Comparison of ENCODE assay signal across 7 mouse cellular contexts in genomic region chr9:65460732-65461442, GRCm38 (mm10). TPM values are rescaled to one million over a fixed set of nuclear protein-coding genes. Genes with fewer than 3 reads are reported as not detected.
DNase-seq lines count a peak whose midpoint lies in the region; ATAC-seq lines count a peak whose summit lies in the region.

Gene Spg21 (plus strand): TSS chr9:65460947.

- H3K9me3 ChIP-seq in intestine, embryonic 15.5 days, result no peaks in the 10 kb centered on the region
- H3K9me3 ChIP-seq in midbrain, embryonic 10.5 days (replicated peaks), result no peaks in the 10 kb centered on the region

- intact Hi-C loops in gastrocnemius, postnatal 36 days (cut with DNase I), result no loop called here
- intact Hi-C loops in left cerebral cortex, postnatal 25 days (cut with DNase I), result no loop called here

- peaks cover 7% of the 10 kb centered on the region for H3K4me1 ChIP-seq in intestine, embryonic 15.5 days (replicated peaks)
- H3K4me1 ChIP-seq in midbrain, embryonic 10.5 days, result peaks cover 22% of the 10 kb centered on the region

- H3K36me3 ChIP-seq in intestine, embryonic 15.5 days, result 0 out of 2 replicates have a peak, but pooled peaks cover 3% of the 10 kb centered on the region
- peaks cover 17% of the 10 kb centered on the region for H3K36me3 ChIP-seq in midbrain, embryonic 10.5 days

- peak within 1 kb of the TSS; percentile 80 for H3K27ac ChIP-seq in intestine, embryonic 15.5 days
- peak within 1 kb of the TSS; percentile 91 for H3K27ac ChIP-seq in midbrain, embryonic 10.5 days (replicated peaks)

- H3K27me3 ChIP-seq in intestine, embryonic 15.5 days (replicated peaks), result no peaks in the 10 kb centered on the region
- H3K27me3 ChIP-seq in midbrain, embryonic 10.5 days (ENCODE audit: low read depth, poor library complexity, severe bottlenecking), result no peaks in the 10 kb centered on the region

- under 1% methylated on average over 53 of the region's 53 CpGs for WGBS in intestine, embryonic 15.5 days
- WGBS in midbrain, embryonic 10.5 days, result under 1% methylated on average over 53 of the region's 53 CpGs

- ATAC-seq in intestine, embryonic 15.5 days, result peak; percentile 98

- H3K9ac ChIP-seq in intestine, embryonic 15.5 days, result peak within 1 kb of the TSS; percentile 80

- peak within 1 kb of the TSS; percentile 83 for H3K4me3 ChIP-seq in intestine, embryonic 15.5 days (replicated peaks)
- H3K4me3 ChIP-seq in midbrain, embryonic 10.5 days, result peak within 1 kb of the TSS; percentile 94

- DNase-seq in adrenal gland, adult 18-20 months (ENCODE audit: low spot score in 2 of 2), result peak; percentile 97 to 98
- DNase-seq in embryo, embryonic 11 days, result peak; percentile 97
- DNase-seq in gastrocnemius, postnatal 36 days, result peak; percentile 94 to 95
- peak; percentile 93 to 95 for DNase-seq in left cerebral cortex, postnatal 25 days (ENCODE audit: low spot score in 2 of 2)
- DNase-seq in midbrain, embryonic 10.5 days (ENCODE audit: low spot score), result peak; percentile 98
- DNase-seq in right cerebral cortex, postnatal 4 days, result peak; percentile 95

- peak within 1 kb of the TSS; percentile 69 for H3K4me2 ChIP-seq in intestine, embryonic 15.5 days (replicated peaks)

RNA-seq across cellular contexts. Expression of gene Spg21, which starts in this region (rescaled TPM):
- total RNA-seq in adrenal gland, adult 18-20 months (2021), result 10 to 100 TPM; 53.2 to 64.3 TPM
- 1 to 10 TPM; 7.9 to 8.8 TPM for total RNA-seq in gastrocnemius, postnatal 36 days (2021)
- 90.2 and 102 TPM in 2 replicates for polyA plus RNA-seq in intestine, embryonic 15.5 days (2015; fragmentation: Nextera tagmentation; extraction: Ambion mirVana)
- total RNA-seq in left cerebral cortex, postnatal 25 days (2021), result 10 to 100 TPM; 27.8 to 32.1 TPM
- 93.6 and 101 TPM in 2 replicates for polyA plus RNA-seq in midbrain, embryonic 10.5 days (2016; fragmentation: Nextera tagmentation; extraction: Ambion mirVana)

Comparison
In these comparisons a context has a peak if more than half of its experiments do, and no peak if none do; other contexts are left out.
1. Peak in every context shown above with its lines: DNase-seq, ATAC-seq, H3K4me3 ChIP-seq and H3K27ac ChIP-seq.